Mouse (Mus musculus): ENCODE measurements around the gene Mtus2.

DNA sequence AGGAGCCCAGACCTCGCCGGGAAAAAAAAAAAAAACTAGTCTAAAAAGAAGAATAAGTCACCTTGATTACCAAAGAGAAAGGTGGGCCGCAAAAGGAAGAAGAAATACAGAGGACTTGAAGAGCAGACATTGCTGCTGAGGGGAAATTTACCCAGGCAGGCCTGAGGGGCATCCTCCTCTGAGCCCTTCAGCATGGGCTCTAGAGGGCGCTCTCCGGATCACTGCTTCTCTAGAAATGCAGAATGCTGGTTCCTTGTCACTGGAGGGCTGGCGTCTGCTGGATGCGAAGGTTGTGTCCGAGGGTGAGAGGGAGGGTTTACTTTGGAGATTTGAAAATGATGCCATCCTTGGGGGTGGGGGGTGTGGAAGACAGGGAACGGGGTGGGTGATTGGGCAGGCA is 279.5 kb downstream of the Mtus2 start:
- no peak for TF ChIP-seq POLR2A (IDR thresholded peaks at IDR 0.05; ENCODE audit: control insufficient read depth, extremely low read depth, insufficient read depth, low read length, poor library complexity)
- TF ChIP-seq CTCF (IDR thresholded peaks at IDR 0.05; ENCODE audit: borderline replicate concordance, control insufficient read depth, extremely low read depth, insufficient read depth, low read length, poor library complexity), result no peak
